Mouse (Mus musculus) liver, adult 2 months (tissue): Measurements from ENCODE around the gene Zdhhc6.

Experiments
- CTCF ChIP-seq: fragments of 200-500 bp; IDR thresholded peaks from 2 replicates; pipeline ENCODE4 v1.5.1; 2011; ENCODE audit warnings: low read depth, low read length, control low read depth
- POLR2A ChIP-seq: fragments of 200-500 bp; IDR thresholded peaks from 2 replicates; pipeline ENCODE4 v1.6.1; 2011; ENCODE audit warnings: low read length, control low read depth; ENCODE audit not compliant: insufficient read depth; ENCODE audit errors: extremely low read depth

GRCm38 (mm10) chr19:55319036-55319435 lies 3.2 kb upstream of the Zdhhc6 start:
- TF ChIP-seq CTCF (no peak), POLR2A (no peak)
